In genomic region chr9:74853191-74854072, GRCm38 (mm10) we compare ENCODE assay signal across 16 mouse cellular contexts. TPM values are rescaled to one million over a fixed set of nuclear protein-coding genes. Genes with fewer than 3 reads are reported as not detected.
A peak's percentile ranks its signal among the peaks of the same experiment; 100 is the strongest.
DNase-seq lines count a peak whose midpoint lies in the region; ATAC-seq and TF ChIP-seq lines count a peak whose summit lies in the region.
"Had no signal": no experiment of that assay in that cellular context is flagged by ENCODE, and none has a peak within 500 bp of the region (broad histone marks: within the 10 kb centered on the region; RNA-seq: fewer than 3 reads in every experiment).

No protein-coding gene starts in this region.

- WGBS in midbrain, embryonic 10.5 days, result 1% methylated on average over 28 of the region's 28 CpGs
- WGBS in midbrain, postnatal 0 days, result 3% methylated on average over 27 of the region's 28 CpGs
- 3% methylated on average over 28 of the region's 28 CpGs for WGBS in liver, embryonic 15.5 days (ENCODE audit: insufficient replicate concordance)
- WGBS in neural tube, embryonic 13.5 days, result under 1% methylated on average over 28 of the region's 28 CpGs

- H3K9me3 ChIP-seq in midbrain, embryonic 10.5 days (replicated peaks), result no peaks in the 10 kb centered on the region
- H3K9me3 ChIP-seq in midbrain, postnatal 0 days (ENCODE audit: low read length), result no peaks in the 10 kb centered on the region
- H3K9me3 ChIP-seq in liver, embryonic 15.5 days (replicated peaks), result no peaks in the 10 kb centered on the region
- no peaks in the 10 kb centered on the region for H3K9me3 ChIP-seq in neural tube, embryonic 13.5 days
- H3K9me3 ChIP-seq: heart, embryonic 12.5 days; limb, embryonic 13.5 days had no signal

- peak; percentile 54 for DNase-seq in embryo, embryonic 10 days (ENCODE audit: low spot score)
- no peak for DNase-seq in embryo, embryonic 11 days
- DNase-seq in midbrain, embryonic 10.5 days (ENCODE audit: low spot score), result no peak
- DNase-seq in midbrain, postnatal 0 days (ENCODE audit: low spot score), result no peak
- DNase-seq in MN1 (ENCODE audit: low spot score), result no peak
- DNase-seq: cerebellum, adult 11-12 months; kidney, postnatal 10 days; lung, postnatal 36 days; spleen, adult 18-20 months had no signal

- H3K9ac ChIP-seq in midbrain, postnatal 0 days (replicated peaks; ENCODE audit: low read length, poor library complexity, severe bottlenecking), result no peak overlapping the region
- no peak overlapping the region for H3K9ac ChIP-seq in liver, embryonic 15.5 days
- 0 out of 2 replicates have a peak overlapping the region, but pooled peaks have one; percentile 19 for H3K9ac ChIP-seq in neural tube, embryonic 13.5 days
- H3K9ac ChIP-seq: heart, embryonic 12.5 days; limb, embryonic 13.5 days had no signal

- H3K27ac ChIP-seq in midbrain, embryonic 10.5 days (replicated peaks), result no peak overlapping the region
- H3K27ac ChIP-seq in midbrain, postnatal 0 days (ENCODE audit: low read depth, low read length), result no peak overlapping the region
- no peak overlapping the region for H3K27ac ChIP-seq in liver, embryonic 15.5 days (replicated peaks)
- no peak overlapping the region for H3K27ac ChIP-seq in neural tube, embryonic 13.5 days (replicated peaks)
- H3K27ac ChIP-seq: limb, embryonic 13.5 days had no signal

- no peak for TF ChIP-seq CTCF in midbrain, postnatal 0 days (IDR thresholded peaks at IDR 0.05)

- no peak for ATAC-seq in midbrain, postnatal 0 days (ENCODE audit: low FRiP score)
- no peak for ATAC-seq in liver, embryonic 15.5 days (ENCODE audit: insufficient read depth)
- ATAC-seq in neural tube, embryonic 13.5 days (ENCODE audit: low read depth), result no peak
- no peak for ATAC-seq in activated CD4-positive, CD25-positive, alpha-beta regulatory T cell, adult 4 months

- H3K27me3 ChIP-seq in midbrain, embryonic 10.5 days (ENCODE audit: low read depth, poor library complexity, severe bottlenecking), result peaks cover 100% of the 10 kb centered on the region
- peaks cover 72% of the 10 kb centered on the region for H3K27me3 ChIP-seq in midbrain, postnatal 0 days (ENCODE audit: insufficient read depth, low read length)
- peaks cover 100% of the 10 kb centered on the region for H3K27me3 ChIP-seq in liver, embryonic 15.5 days
- H3K27me3 ChIP-seq in neural tube, embryonic 13.5 days, result peaks cover 96% of the 10 kb centered on the region

- H3K4me1 ChIP-seq in midbrain, embryonic 10.5 days, result peaks cover 58% of the 10 kb centered on the region
- no peaks in the 10 kb centered on the region for H3K4me1 ChIP-seq in midbrain, postnatal 0 days (ENCODE audit: insufficient read depth, low read length)
- H3K4me1 ChIP-seq in liver, embryonic 15.5 days (replicated peaks), result 0 out of 2 replicates have a peak, but pooled peaks cover 2% of the 10 kb centered on the region
- peaks cover 16% of the 10 kb centered on the region for H3K4me1 ChIP-seq in neural tube, embryonic 13.5 days (replicated peaks)

- H3K4me2 ChIP-seq in midbrain, postnatal 0 days (ENCODE audit: low read depth, low read length, poor library complexity, severe bottlenecking), result no peak overlapping the region
- H3K4me2 ChIP-seq in liver, embryonic 15.5 days, result peak overlapping the region; percentile 27; the same call in 1 of the 2 replicates
- peak overlapping the region; percentile 9; the same call in 1 of the 2 replicates for H3K4me2 ChIP-seq in neural tube, embryonic 13.5 days
- H3K4me2 ChIP-seq: heart, embryonic 12.5 days; limb, embryonic 13.5 days had no signal

- no peaks in the 10 kb centered on the region for H3K36me3 ChIP-seq in midbrain, embryonic 10.5 days
- no peaks in the 10 kb centered on the region for H3K36me3 ChIP-seq in midbrain, postnatal 0 days (ENCODE audit: insufficient read depth, low read length)
- no peaks in the 10 kb centered on the region for H3K36me3 ChIP-seq in liver, embryonic 15.5 days (replicated peaks)
- no peaks in the 10 kb centered on the region for H3K36me3 ChIP-seq in neural tube, embryonic 13.5 days
- H3K36me3 ChIP-seq: heart, embryonic 12.5 days; limb, embryonic 13.5 days had no signal

- peak overlapping the region; percentile 36 for H3K4me3 ChIP-seq in midbrain, embryonic 10.5 days
- H3K4me3 ChIP-seq in midbrain, postnatal 0 days (ENCODE audit: low read depth, low read length), result no peak overlapping the region
- H3K4me3 ChIP-seq in liver, embryonic 15.5 days (replicated peaks), result no peak overlapping the region
- H3K4me3 ChIP-seq in neural tube, embryonic 13.5 days, result no peak overlapping the region
- H3K4me3 ChIP-seq: heart, embryonic 12.5 days; limb, embryonic 13.5 days; myocyte had no signal

RNA-seq across cellular contexts. Expression of gene Onecut1, which starts 8.3 kb away (rescaled TPM):
- polyA plus RNA-seq in midbrain, embryonic 10.5 days (2016; fragmentation: Nextera tagmentation; extraction: Ambion mirVana), result 10.0 and 13.4 TPM in 2 replicates
- 7.5 and 8.4 TPM in 2 replicates for total RNA-seq in midbrain, postnatal 0 days (2014; rRNA removed)
- 3.8 and 5.0 TPM in 2 replicates for polyA plus RNA-seq in midbrain, postnatal 0 days (2015; fragmentation: Nextera tagmentation; extraction: Ambion mirVana)
- polyA plus RNA-seq in liver, embryonic 15.5 days (2015; fragmentation: Nextera tagmentation; extraction: Ambion mirVana), result 2.0 and 2.2 TPM in 2 replicates
- 6.6 and 7.8 TPM in 2 replicates for polyA plus RNA-seq in neural tube, embryonic 13.5 days (2015; fragmentation: Nextera tagmentation; extraction: Ambion mirVana)
- polyA plus RNA-seq in activated CD4-positive, CD25-positive, alpha-beta regulatory T cell, adult 4 months (2017; shearing (Covaris generic)), result not detected
- total RNA-seq: gastrocnemius, adult 8-10 months had no signal
- polyA plus RNA-seq: myocyte had no signal
